Mouse (Mus musculus): ENCODE results near the gene Accs. TPM values are rescaled to one million over a fixed set of nuclear protein-coding genes. Genes with fewer than 3 reads are reported as not detected.

The Accs gene
- 1 to 10 TPM; 2.5 to 4.0 TPM for total RNA-seq (2021)

GRCm38 (mm10) chr2:93849505-93850089 is at the start of gene Accs:
Gene Accs, minus strand, starts transcription at chr2:93849943.
- intact Hi-C loops (cut with DNase I): no loop called here
- peak; percentile 42 to 50 for DNase-seq (ENCODE audit: low spot score in 2 of 2)

GRCm38 (mm10) chr2:93891611-93892280 is 42.0 kb upstream of the Accs start:
- DNase-seq (ENCODE audit: low spot score in 2 of 2): peak in 1 of 2 experiments; percentile 39
- intact Hi-C loops (cut with DNase I): no loop called here

- DNase-seq (ENCODE audit: low spot score in 2 of 2): no peak
- intact Hi-C loops (cut with DNase I): no loop called here
Measured at GRCm38 (mm10) chr2:93890143-93890542, 40.4 kb upstream of the Accs start.

- no peak for DNase-seq (ENCODE audit: low spot score in 2 of 2)
- intact Hi-C loops (cut with DNase I): no loop called here
Measured at GRCm38 (mm10) chr2:93889071-93889470, 39.3 kb upstream of the Accs start.

GRCm38 (mm10) chr2:93888366-93888765 is 38.6 kb upstream of the Accs start:
- intact Hi-C loops (cut with DNase I): no loop called here
- DNase-seq (ENCODE audit: low spot score in 2 of 2): no peak

GRCm38 (mm10) chr2:93887273-93887672 is 37.5 kb upstream of the Accs start:
- intact Hi-C loops (cut with DNase I): no loop called here
- no peak for DNase-seq (ENCODE audit: low spot score in 2 of 2)

- intact Hi-C loops (cut with DNase I): no loop called here
- no peak for DNase-seq (ENCODE audit: low spot score in 2 of 2)
Measured at GRCm38 (mm10) chr2:93886013-93886794, 36.5 kb upstream of the Accs start.

GRCm38 (mm10) chr2:93883066-93883465 is 33.3 kb upstream of the Accs start:
- no peak for DNase-seq (ENCODE audit: low spot score in 2 of 2)
- intact Hi-C loops (cut with DNase I): no loop called here

- DNase-seq (ENCODE audit: low spot score in 2 of 2): no peak
- intact Hi-C loops (cut with DNase I): no loop called here
Measured at GRCm38 (mm10) chr2:93881640-93882367, 32.1 kb upstream of the Accs start.

GRCm38 (mm10) chr2:93880981-93881380 is 31.2 kb upstream of the Accs start:
- intact Hi-C loops (cut with DNase I): no loop called here

GRCm38 (mm10) chr2:93880450-93880849 is 30.7 kb upstream of the Accs start:
- intact Hi-C loops (cut with DNase I): no loop called here
- no peak for DNase-seq (ENCODE audit: low spot score in 2 of 2)

More at GRCm38 (mm10) chr2:93880981-93881380, 31.2 kb upstream of the Accs start:
- no peak for DNase-seq (ENCODE audit: low spot score in 2 of 2)

- intact Hi-C loops (cut with DNase I): no loop called here
- no peak for DNase-seq (ENCODE audit: low spot score in 2 of 2)
Measured at GRCm38 (mm10) chr2:93877005-93877404, 27.3 kb upstream of the Accs start.

- no peak for DNase-seq (ENCODE audit: low spot score in 2 of 2)
- intact Hi-C loops (cut with DNase I): loop anchor here (5.0 kb wide), 1 partner anchor 83 kb away; the partner anchor contains the start of gene Gm13889
Measured at GRCm38 (mm10) chr2:93874606-93875005, 24.9 kb upstream of the Accs start.

- DNase-seq (ENCODE audit: low spot score in 2 of 2): no peak
- intact Hi-C loops (cut with DNase I): loop anchor here (5.0 kb wide), 1 partner anchor 83 kb away; the partner anchor contains the start of gene Gm13889
Measured at GRCm38 (mm10) chr2:93874227-93874514, 24.4 kb upstream of the Accs start.

GRCm38 (mm10) chr2:93873449-93874226 is 23.9 kb upstream of the Accs start:
- no peak for DNase-seq (ENCODE audit: low spot score in 2 of 2)
- intact Hi-C loops (cut with DNase I): loop anchor here (5.0 kb wide), 1 partner anchor 84 kb away; the partner anchor contains the start of gene Gm13889

GRCm38 (mm10) chr2:93872257-93872656 is 22.5 kb upstream of the Accs start:
- no peak for DNase-seq (ENCODE audit: low spot score in 2 of 2)
- intact Hi-C loops (cut with DNase I): loop anchor here (5.0 kb wide), 1 partner anchor 85 kb away; the partner anchor contains the start of gene Gm13889

- no peak for DNase-seq (ENCODE audit: low spot score in 2 of 2)
- intact Hi-C loops (cut with DNase I): loop anchor here (1.0 to 5.0 kb wide), 2 partner anchors 86 to 131 kb away; partner anchors contain the start of gene Gm13889
Measured at GRCm38 (mm10) chr2:93871411-93871925, 21.7 kb upstream of the Accs start.

GRCm38 (mm10) chr2:93870842-93871241 is 21.1 kb upstream of the Accs start:
- DNase-seq (ENCODE audit: low spot score in 2 of 2): peak; percentile 48 to 66
- intact Hi-C loops (cut with DNase I): loop anchor here (1.0 to 5.0 kb wide), 2 partner anchors 86 to 131 kb away; partner anchors contain the start of gene Gm13889

GRCm38 (mm10) chr2:93869107-93869600 is 19.4 kb upstream of the Accs start, which contains the start of gene Accsl:
Gene Accsl, minus strand, starts transcription at chr2:93869157.
- no peak for DNase-seq (ENCODE audit: low spot score in 2 of 2)
- intact Hi-C loops (cut with DNase I): no loop called here

All from left cerebral cortex, postnatal 36 days (tissue).